Mouse (Mus musculus) E14TG2a.4 (cell line): ENCODE measurements around the gene Plekhm2.

ENCODE experiments used
- CTCF ChIP-seq: conservative IDR thresholded peaks from 2 replicates; pipeline ENCODE4 v1.5.1; 2014; ENCODE audit warnings: low read length
- NANOG ChIP-seq: IDR thresholded peaks from 2 replicates; pipeline ENCODE4 v1.6.1; 2014; ENCODE audit warnings: borderline replicate concordance, low read length, mixed read lengths
- POU5F1 ChIP-seq: IDR thresholded peaks from 2 replicates; pipeline ENCODE4 v1.6.1; 2014; ENCODE audit warnings: low read length, borderline replicate concordance

DNA sequence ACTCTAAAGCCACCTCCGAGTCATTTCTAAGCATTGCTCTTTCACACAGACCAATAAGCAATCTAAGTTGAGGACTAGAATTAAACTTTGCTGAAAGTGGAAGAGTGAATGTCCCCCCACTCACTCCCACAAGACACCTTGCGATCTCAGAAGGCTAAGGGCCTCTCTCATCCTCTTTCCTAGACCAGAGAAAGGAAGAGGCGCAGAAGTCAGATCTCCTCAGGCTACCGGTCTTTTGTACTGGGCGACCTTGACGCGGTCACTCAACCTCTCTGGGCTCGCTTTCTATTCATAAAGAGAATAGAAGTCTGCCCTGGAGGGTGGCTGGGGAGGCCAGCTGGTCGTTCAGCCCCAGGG, 65.8 kb downstream of the Plekhm2 start:
- TF ChIP-seq CTCF (no peak), NANOG (no peak), POU5F1 (no peak)
